In the genomic region with DNA sequence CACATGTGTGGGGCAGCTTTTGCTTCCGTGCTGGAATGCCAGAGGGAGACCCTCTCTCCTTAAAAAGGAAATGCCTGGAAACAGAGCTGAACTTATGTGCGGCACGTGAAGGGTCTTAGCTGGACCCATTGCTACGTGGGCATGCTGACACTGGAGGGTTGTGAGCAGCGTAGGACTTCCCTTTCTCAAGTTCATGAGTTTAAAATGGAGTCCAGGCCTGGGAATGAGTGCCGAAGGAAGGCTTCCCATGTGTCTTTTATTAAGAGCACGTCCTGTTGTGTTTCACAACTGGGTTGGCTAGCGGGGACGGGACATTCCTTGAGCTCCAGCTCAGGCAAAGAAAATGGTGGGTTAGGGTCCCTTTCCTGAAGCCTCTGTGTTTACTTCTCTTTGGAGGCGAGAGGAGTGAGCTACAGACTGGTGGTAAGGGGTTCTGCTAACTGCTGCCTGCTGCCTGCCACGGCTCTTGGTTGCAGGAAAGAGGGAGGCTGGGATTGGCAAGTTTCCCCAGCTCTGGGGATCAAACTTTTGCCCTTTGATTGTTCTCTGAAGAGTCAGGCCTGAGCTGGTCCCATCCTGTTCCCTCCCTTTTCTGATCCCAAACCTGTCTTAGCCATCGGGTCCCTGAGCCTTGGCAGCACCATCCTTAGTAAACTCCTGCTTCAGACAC, we compare ENCODE assay signal across 10 mouse cellular contexts. TPM values are rescaled to one million over a fixed set of nuclear protein-coding genes. Genes with fewer than 3 reads are reported as not detected.
DNase-seq lines count a peak whose midpoint lies in the region; ATAC-seq lines count a peak whose summit lies in the region.
"Had no signal": no experiment of that assay in that cellular context is flagged by ENCODE, and none has a peak within 500 bp of the region (broad histone marks: within the 10 kb centered on the region; RNA-seq: fewer than 3 reads in every experiment).

No protein-coding gene starts in this region.

- peaks cover 24% of the 10 kb centered on the region for H3K27me3 ChIP-seq in heart, embryonic 12.5 days (replicated peaks)
- peaks cover 6% of the 10 kb centered on the region for H3K27me3 ChIP-seq in embryonic facial prominence, embryonic 11.5 days (ENCODE audit: control insufficient read depth, insufficient read depth, low read length)
- no peaks in the 10 kb centered on the region for H3K27me3 ChIP-seq in hindbrain, embryonic 14.5 days (ENCODE audit: control insufficient read depth, insufficient read depth, low read length)
- H3K27me3 ChIP-seq in midbrain, embryonic 11.5 days (ENCODE audit: control insufficient read depth, insufficient read depth, low read length): peaks cover 4% of the 10 kb centered on the region

- no peak overlapping the region for H3K4me3 ChIP-seq in heart, embryonic 12.5 days
- no peak overlapping the region for H3K4me3 ChIP-seq in embryonic facial prominence, embryonic 11.5 days (ENCODE audit: low read depth, low read length)
- peak overlapping the region; percentile 62 for H3K4me3 ChIP-seq in hindbrain, embryonic 14.5 days (replicated peaks; ENCODE audit: low read length)
- no peak overlapping the region for H3K4me3 ChIP-seq in midbrain, embryonic 11.5 days (ENCODE audit: low read depth, low read length)

- no peak overlapping the region for H3K9ac ChIP-seq in heart, embryonic 12.5 days
- peak overlapping the region; percentile 43 for H3K9ac ChIP-seq in embryonic facial prominence, embryonic 11.5 days (replicated peaks; ENCODE audit: low read length)
- 0 out of 2 replicates have a peak overlapping the region, but pooled peaks have one; percentile 94 for H3K9ac ChIP-seq in hindbrain, embryonic 14.5 days
- peak overlapping the region; percentile 22; the same call in 1 of the 2 replicates for H3K9ac ChIP-seq in midbrain, embryonic 11.5 days (ENCODE audit: low read length)

- WGBS in heart, embryonic 12.5 days: 54% methylated on average over 12 of the region's 12 CpGs
- 27% methylated on average over 12 of the region's 12 CpGs for WGBS in embryonic facial prominence, embryonic 11.5 days
- WGBS in hindbrain, embryonic 14.5 days: 59% methylated on average over 12 of the region's 12 CpGs
- whole genome bisulfite sequencing in midbrain, embryonic 11.5 days: 73% methylated on average over 12 of the region's 12 CpGs

- H3K4me1 ChIP-seq in heart, embryonic 12.5 days (replicated peaks): peaks cover 39% of the 10 kb centered on the region
- H3K4me1 ChIP-seq in embryonic facial prominence, embryonic 11.5 days (ENCODE audit: control insufficient read depth, insufficient read depth, low read length): no peaks in the 10 kb centered on the region; the same call in 1 of the 2 replicates
- H3K4me1 ChIP-seq in hindbrain, embryonic 14.5 days (replicated peaks; ENCODE audit: control insufficient read depth, insufficient read depth, low read length): peaks cover 23% of the 10 kb centered on the region
- H3K4me1 ChIP-seq in midbrain, embryonic 11.5 days (ENCODE audit: control insufficient read depth, insufficient read depth, low read length): peaks cover 16% of the 10 kb centered on the region; the same call in 1 of the 2 replicates

- no peaks in the 10 kb centered on the region for H3K9me3 ChIP-seq in heart, embryonic 12.5 days (replicated peaks)
- no peaks in the 10 kb centered on the region for H3K9me3 ChIP-seq in embryonic facial prominence, embryonic 11.5 days (replicated peaks; ENCODE audit: control insufficient read depth, low read length)
- no peaks in the 10 kb centered on the region for H3K9me3 ChIP-seq in hindbrain, embryonic 14.5 days (ENCODE audit: control insufficient read depth, low read length)
- H3K9me3 ChIP-seq in midbrain, embryonic 11.5 days (ENCODE audit: control insufficient read depth, low read length): no peaks in the 10 kb centered on the region

- ATAC-seq in heart, embryonic 12.5 days (ENCODE audit: insufficient number of reproducible peaks, low FRiP score): no peak
- no peak for ATAC-seq in embryonic facial prominence, embryonic 11.5 days (replicated peaks; ENCODE audit: insufficient number of reproducible peaks, low FRiP score, low TSS enrichment, low read depth)
- ATAC-seq in hindbrain, embryonic 14.5 days (ENCODE audit: low FRiP score): no peak
- no peak for ATAC-seq in midbrain, embryonic 11.5 days (ENCODE audit: low FRiP score)

- no peak for DNase-seq in heart, postnatal 10 days
- DNase-seq in embryonic facial prominence, embryonic 11.5 days (ENCODE audit: low spot score): peak; percentile 75
- no peak for DNase-seq in hindbrain, embryonic 14.5 days (ENCODE audit: low spot score)
- no peak for DNase-seq in midbrain, embryonic 11.5 days (ENCODE audit: low spot score, missing footprints)
- DNase-seq in gastrocnemius, adult 18-20 months (ENCODE audit: low spot score): no peak
- no peak for DNase-seq in adrenal gland, postnatal 14 days
- DNase-seq in gastrocnemius, postnatal 14 days: no peak
- DNase-seq: B cell, adult 2 months had no signal

- H3K36me3 ChIP-seq in heart, embryonic 12.5 days: 0 out of 2 replicates have a peak, but pooled peaks cover 10% of the 10 kb centered on the region
- H3K36me3 ChIP-seq in embryonic facial prominence, embryonic 11.5 days (replicated peaks; ENCODE audit: control insufficient read depth, insufficient read depth, low read depth, low read length): no peaks in the 10 kb centered on the region
- H3K36me3 ChIP-seq in hindbrain, embryonic 14.5 days (replicated peaks; ENCODE audit: control insufficient read depth, insufficient read depth): no peaks in the 10 kb centered on the region; the same call in 1 of the 2 replicates
- H3K36me3 ChIP-seq in midbrain, embryonic 11.5 days (ENCODE audit: control insufficient read depth, insufficient read depth, low read length): 0 out of 2 replicates have a peak, but pooled peaks cover 3% of the 10 kb centered on the region

- intact Hi-C loops in heart, postnatal 10 days (cut with DNase I): no loop called here
- intact Hi-C loops in gastrocnemius, postnatal 14 days (cut with DNase I; ENCODE audit: low total_unique reads): no loop called here

- H3K27ac ChIP-seq in heart, embryonic 12.5 days (ENCODE audit: poor library complexity, severe bottlenecking): no peak overlapping the region
- H3K27ac ChIP-seq in embryonic facial prominence, embryonic 11.5 days (replicated peaks; ENCODE audit: low read depth, low read length): peak overlapping the region; percentile 44
- H3K27ac ChIP-seq in hindbrain, embryonic 14.5 days: no peak overlapping the region
- H3K27ac ChIP-seq in midbrain, embryonic 11.5 days (ENCODE audit: low read depth, low read length): no peak overlapping the region

- peak overlapping the region; percentile 83 for H3K4me2 ChIP-seq in heart, embryonic 12.5 days
- H3K4me2 ChIP-seq in embryonic facial prominence, embryonic 11.5 days (ENCODE audit: low read depth, low read length): peak overlapping the region; percentile 19
- peak overlapping the region; percentile 91 for H3K4me2 ChIP-seq in hindbrain, embryonic 14.5 days (replicated peaks)
- H3K4me2 ChIP-seq in midbrain, embryonic 11.5 days: peak overlapping the region; percentile 80; the same call in 1 of the 2 replicates

RNA-seq across cellular contexts. Expression of a gene that starts 2.9 kb away (rescaled TPM):
- polyA plus RNA-seq in heart, embryonic 12.5 days (2016; fragmentation: Nextera tagmentation; extraction: Ambion mirVana): 70.5 and 75.3 TPM in 2 replicates
- 100 to 1,000 TPM; 174 to 190 TPM for total RNA-seq in heart, postnatal 10 days (2021)
- polyA plus RNA-seq in embryonic facial prominence, embryonic 11.5 days (2014; fragmentation: Nextera tagmentation; extraction: Ambion mirVana): 43.3 and 45.5 TPM in 2 replicates
- polyA plus RNA-seq in hindbrain, embryonic 14.5 days (2014; fragmentation: Nextera tagmentation; extraction: Ambion mirVana): 78.0 and 83.0 TPM in 2 replicates
- 51.4 and 56.8 TPM in 2 replicates for polyA plus RNA-seq in midbrain, embryonic 11.5 days (2014; fragmentation: Nextera tagmentation; extraction: Ambion mirVana)
- 10 to 100 TPM; 31.3 to 32.0 TPM for total RNA-seq in gastrocnemius, adult 18-20 months (2021)
- total RNA-seq in adrenal gland, postnatal 14 days (2021): 54.4 and 64.5 TPM in 2 replicates
- 10 to 100 TPM; 54.5 to 64.7 TPM for total RNA-seq in gastrocnemius, postnatal 14 days (2021)

RNA-seq across cellular contexts. Expression of a gene that starts 29.5 kb away (rescaled TPM):
- polyA plus RNA-seq in heart, embryonic 12.5 days (2016; fragmentation: Nextera tagmentation; extraction: Ambion mirVana): not detected in 2 replicates
- not detected for total RNA-seq in heart, postnatal 10 days (2021)
- not detected in 2 replicates for polyA plus RNA-seq in embryonic facial prominence, embryonic 11.5 days (2014; fragmentation: Nextera tagmentation; extraction: Ambion mirVana)
- not detected in 2 replicates for polyA plus RNA-seq in hindbrain, embryonic 14.5 days (2014; fragmentation: Nextera tagmentation; extraction: Ambion mirVana)
- polyA plus RNA-seq in midbrain, embryonic 11.5 days (2014; fragmentation: Nextera tagmentation; extraction: Ambion mirVana): not detected in 2 replicates
- total RNA-seq in gastrocnemius, adult 18-20 months (2021): not detected
- total RNA-seq in adrenal gland, postnatal 14 days (2021): not detected in 2 replicates
- not detected for total RNA-seq in gastrocnemius, postnatal 14 days (2021)
- total RNA-seq: layer of hippocampus, adult 8-10 months had no signal

Comparison
In these comparisons a context has a peak if more than half of its experiments do, and no peak if none do; other contexts are left out.
1. H3K4me2 ChIP-seq: peak in every context shown above with its lines; median percentile 91 in hindbrain, embryonic 14.5 days; 83 in heart, embryonic 12.5 days; 80 in midbrain, embryonic 11.5 days; 19 in embryonic facial prominence, embryonic 11.5 days.